Mouse (Mus musculus) myocyte (in vitro differentiated cells): ENCODE data around the gene Smim13.

Experiments used
- E2F4 ChIP-seq: IDR thresholded peaks from one replicate; pipeline ENCODE4 v1.6.1; 2011; ENCODE audit warnings: mild to moderate bottlenecking, control low read depth, moderate library complexity; ENCODE audit not compliant: insufficient read depth
- MAX ChIP-seq: IDR thresholded peaks from one replicate; pipeline ENCODE4 v1.6.1; 2011; ENCODE audit warnings: low read depth, mild to moderate bottlenecking, control low read depth
- MYOD1 ChIP-seq, 3 experiments: IDR thresholded peaks; one replicate each; pipeline ENCODE4 v1.6.1; 2011; ENCODE audit warnings: control low read depth in 2 of 3, low read depth in 2 of 3, mild to moderate bottlenecking in 2 of 3, moderate library complexity in 1 of 3; ENCODE audit not compliant: insufficient read length in 2 of 3, control insufficient read depth in 1 of 3
- POLR2A ChIP-seq: IDR thresholded peaks from one replicate; pipeline ENCODE4 v1.6.1; 2011; ENCODE audit warnings: low read depth, mild to moderate bottlenecking, control low read depth, moderate library complexity; ENCODE audit not compliant: insufficient read length
- POLR2AphosphoS2 ChIP-seq: IDR thresholded peaks from one replicate; pipeline ENCODE4 v1.6.1; 2011; ENCODE audit warnings: low read depth, control low read depth; ENCODE audit not compliant: insufficient read length
- TCF12 ChIP-seq: IDR thresholded peaks from one replicate; pipeline ENCODE4 v1.6.1; 2011; ENCODE audit warnings: mild to moderate bottlenecking, control low read depth; ENCODE audit not compliant: poor library complexity, insufficient read depth, severe bottlenecking
- TCF3 ChIP-seq: IDR thresholded peaks from one replicate; pipeline ENCODE4 v1.6.1; 2011; ENCODE audit warnings: low read depth, control low read depth; ENCODE audit not compliant: insufficient read length
- USF1 ChIP-seq: IDR thresholded peaks from one replicate; pipeline ENCODE4 v1.6.1; 2011; ENCODE audit warnings: low read depth, mild to moderate bottlenecking, control low read depth, moderate library complexity

GRCm38 (mm10) chr13:41231389-41231983 is 18.2 kb upstream of the Smim13 start:
- TF ChIP-seq POLR2A (no peak), TCF12 (no peak), USF1 (no peak), POLR2AphosphoS2 (no peak), MYOD1 (IDR thresholded peaks at IDR 0.05; ENCODE audit: control insufficient read depth in 1 of 3, insufficient read length in 2 of 3, low read depth in 2 of 3) (no peak), MAX (no peak), TCF3 (no peak), E2F4 (no peak)
